Mouse (Mus musculus) thymus, adult 2 months (tissue): ENCODE results near the gene Dscam.

Source experiments
- CTCF ChIP-seq: fragments of 200-500 bp; IDR thresholded peaks from 2 replicates; pipeline ENCODE4 v1.5.1; 2012; ENCODE audit warnings: mild to moderate bottlenecking, control low read depth, low read length, moderate library complexity, borderline replicate concordance; ENCODE audit not compliant: control insufficient read depth, poor library complexity, insufficient read depth; ENCODE audit errors: extremely low read depth
- POLR2A ChIP-seq: fragments of 200-500 bp; IDR thresholded peaks from 2 replicates; pipeline ENCODE4 v1.6.1; 2012; ENCODE audit warnings: mild to moderate bottlenecking, low read length, control low read depth, moderate library complexity; ENCODE audit not compliant: control insufficient read depth, poor library complexity, insufficient read depth; ENCODE audit errors: extremely low read depth

DNA sequence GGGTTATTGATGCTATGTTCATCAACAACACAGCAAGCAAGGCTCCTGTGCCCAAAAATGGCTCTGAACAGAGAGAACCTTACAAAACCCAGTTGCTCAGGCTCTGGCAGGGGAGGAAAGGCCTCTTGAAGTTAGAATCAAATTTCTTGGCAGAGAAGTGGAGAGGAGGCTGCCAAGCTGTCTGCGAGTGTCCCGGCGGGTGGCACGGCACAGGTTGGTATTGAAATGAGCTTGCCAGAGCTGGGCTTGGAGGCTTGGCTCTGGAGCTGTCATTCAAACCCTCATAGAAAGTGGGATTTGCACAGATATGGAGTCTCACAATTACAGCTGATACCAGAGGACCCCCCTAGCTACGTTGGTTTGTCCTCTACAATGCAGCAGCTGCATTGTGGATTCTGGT is 550.1 kb downstream of the Dscam start:
- TF ChIP-seq POLR2A (no peak), CTCF (no peak)
